ENCODE assay signal across 25 mouse cellular contexts in the genomic region with DNA sequence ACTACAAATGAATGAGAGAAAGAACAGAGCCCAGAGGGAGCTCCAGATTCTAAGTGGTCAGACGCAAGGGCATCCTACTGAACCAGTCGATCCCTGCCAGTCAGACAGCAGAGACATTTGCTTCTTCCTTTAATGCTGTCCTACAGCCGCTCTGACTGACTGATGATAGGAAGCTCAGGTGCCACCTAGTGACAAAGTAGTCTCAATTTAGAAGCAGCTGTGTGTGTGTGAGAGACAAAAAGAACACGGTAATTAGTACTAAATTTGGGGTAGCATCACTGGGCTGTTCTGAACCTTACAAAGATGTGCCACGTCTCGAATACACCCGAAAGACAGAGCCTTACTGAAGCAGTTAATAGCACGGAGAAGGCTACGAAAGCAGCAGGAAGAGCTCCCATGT. TPM values are rescaled to one million over a fixed set of nuclear protein-coding genes. Genes with fewer than 3 reads are reported as not detected.
A peak's percentile ranks its signal among the peaks of the same experiment; 100 is the strongest.
DNase-seq lines count a peak whose midpoint lies in the region; ATAC-seq and TF ChIP-seq lines count a peak whose summit lies in the region.
"Had no signal": no experiment of that assay in that cellular context is flagged by ENCODE, and none has a peak within 500 bp of the region (broad histone marks: within the 10 kb centered on the region; RNA-seq: fewer than 3 reads in every experiment).

No protein-coding gene starts in this region.

- no peaks in the 10 kb centered on the region for H3K9me3 ChIP-seq in stomach, postnatal 0 days (ENCODE audit: control insufficient read depth, low read length)
- H3K9me3 ChIP-seq: embryonic facial prominence, embryonic 13.5 days; forebrain, embryonic 12.5 days; heart, embryonic 10.5 days; hindbrain, embryonic 10.5 days; hindbrain, embryonic 15.5 days had no signal

- H3K79me2 ChIP-seq in heart, adult 2 months (replicated peaks; ENCODE audit: control insufficient read depth, insufficient read depth, low read length): no peaks in the 10 kb centered on the region

- WGBS in heart, adult 2 months: 78% methylated on average over 9 of the region's 9 CpGs
- 91% methylated on average over 9 of the region's 9 CpGs for WGBS in stomach, postnatal 0 days

- H3K36me3 ChIP-seq in heart, adult 2 months (ENCODE audit: control insufficient read depth, insufficient read depth, low read length): no peaks in the 10 kb centered on the region; the same call in 1 of the 2 replicates
- peaks cover 27% of the 10 kb centered on the region for H3K36me3 ChIP-seq in stomach, postnatal 0 days (ENCODE audit: control insufficient read depth, insufficient read depth, low read length)

- no peak overlapping the region for H3K4me3 ChIP-seq in heart, adult 2 months
- no peak overlapping the region for H3K4me3 ChIP-seq in left cerebral cortex, adult 2 months
- no peak overlapping the region for H3K4me3 ChIP-seq in stomach, postnatal 0 days (ENCODE audit: low read depth, low read length)
- H3K4me3 ChIP-seq: embryonic facial prominence, embryonic 13.5 days; forebrain, embryonic 12.5 days; gastrocnemius, adult 2 months; heart, embryonic 10.5 days; hindbrain, embryonic 10.5 days; hindbrain, embryonic 15.5 days had no signal

- no peaks in the 10 kb centered on the region for H3K27me3 ChIP-seq in heart, adult 2 months (ENCODE audit: control insufficient read depth, insufficient read depth, low read length)
- H3K27me3 ChIP-seq in stomach, postnatal 0 days (ENCODE audit: control insufficient read depth, insufficient read depth, low read length): no peaks in the 10 kb centered on the region
- H3K27me3 ChIP-seq: embryonic facial prominence, embryonic 13.5 days; forebrain, embryonic 12.5 days; hindbrain, embryonic 15.5 days; Patski had no signal

- DNase-seq in heart, adult 2 months: no peak
- no peak for DNase-seq in heart, adult 8-10 months (ENCODE audit: low spot score)
- DNase-seq in left cerebral cortex, adult 2 months (ENCODE audit: extremely low spot score in 1 of 2, low spot score in 2 of 2): no peak
- DNase-seq in left cerebral cortex, postnatal 36 days (ENCODE audit: low spot score in 2 of 2): no peak
- DNase-seq in right cerebral cortex, adult 18-20 months: peak; percentile 19
- DNase-seq in right cerebral cortex, postnatal 10 days (ENCODE audit: low spot score in 2 of 2): no peak
- no peak for DNase-seq in stomach, postnatal 0 days (ENCODE audit: low spot score)
- DNase-seq in c-Kit-positive CD71-positive TER-119-positive erythroid progenitor cells, embryonic 14.5 days (ENCODE audit: low spot score): no peak
- DNase-seq: adrenal gland, adult 2 months; adrenal gland, postnatal 25 days; cerebellum, adult 11 months; cerebellum, adult 8-10 months; cerebellum, postnatal 25 days; gastrocnemius, adult 2 months; gastrocnemius, postnatal 25 days had no signal

- H3K4me1 ChIP-seq in heart, adult 2 months (ENCODE audit: control insufficient read depth, insufficient read depth, low read length): no peaks in the 10 kb centered on the region
- H3K4me1 ChIP-seq in stomach, postnatal 0 days (replicated peaks; ENCODE audit: control insufficient read depth, insufficient read depth): no peaks in the 10 kb centered on the region
- H3K4me1 ChIP-seq: embryonic facial prominence, embryonic 13.5 days; forebrain, embryonic 12.5 days; heart, embryonic 10.5 days; hindbrain, embryonic 10.5 days; hindbrain, embryonic 15.5 days had no signal

- H3K9ac ChIP-seq in heart, adult 2 months (ENCODE audit: low read depth, low read length): no peak overlapping the region
- no peak overlapping the region for H3K9ac ChIP-seq in stomach, postnatal 0 days (ENCODE audit: low read length)
- H3K9ac ChIP-seq: embryonic facial prominence, embryonic 13.5 days; forebrain, embryonic 12.5 days; hindbrain, embryonic 15.5 days had no signal

- no peak for ATAC-seq in stomach, postnatal 0 days (ENCODE audit: low FRiP score, low TSS enrichment)
- ATAC-seq: inflammation-experienced regulatory T-cells, adult 6 months; Patski had no signal

- TF ChIP-seq CTCF in heart, adult 2 months (IDR thresholded peaks at IDR 0.05): peak; percentile 27
- peak; percentile 33 for TF ChIP-seq CTCF in left cerebral cortex, adult 2 months (IDR thresholded peaks at IDR 0.05)
- TF ChIP-seq CTCF in stomach, postnatal 0 days (IDR thresholded peaks at IDR 0.05; ENCODE audit: low read depth): peak; percentile 38; the same call in 1 of the 2 replicates

- TF ChIP-seq EP300 in heart, adult 2 months (IDR thresholded peaks at IDR 0.05; ENCODE audit: insufficient read depth, low read depth, low read length): no peak
- no peak for TF ChIP-seq EP300 in stomach, postnatal 0 days (optimal IDR thresholded peaks at IDR 0.05)

- no peak overlapping the region for H3K4me2 ChIP-seq in stomach, postnatal 0 days (replicated peaks; ENCODE audit: low read depth)
- H3K4me2 ChIP-seq: embryonic facial prominence, embryonic 13.5 days; forebrain, embryonic 12.5 days; hindbrain, embryonic 15.5 days had no signal

- no peak overlapping the region for H3K27ac ChIP-seq in heart, adult 2 months
- H3K27ac ChIP-seq in left cerebral cortex, adult 2 months: no peak overlapping the region
- no peak overlapping the region for H3K27ac ChIP-seq in stomach, postnatal 0 days (replicated peaks)
- H3K27ac ChIP-seq: embryonic facial prominence, embryonic 13.5 days; forebrain, embryonic 12.5 days; gastrocnemius, adult 2 months; heart, embryonic 10.5 days; hindbrain, embryonic 10.5 days; hindbrain, embryonic 15.5 days had no signal

- TF ChIP-seq POLR2A in heart, adult 2 months (IDR thresholded peaks at IDR 0.05; ENCODE audit: insufficient read depth, low read depth, low read length): no peak

- intact Hi-C loops in heart, adult 2 months (cut with DNase I): loop anchor here (5.0 kb wide), 1 partner anchor 195 kb away; no protein-coding TSS in a partner anchor
- intact Hi-C loops in left cerebral cortex, adult 2 months (cut with DNase I): loop anchor here (10.0 kb wide), 2 partner anchors 1283 to 1323 kb away; no protein-coding TSS in a partner anchor
- intact Hi-C loops in left cerebral cortex, postnatal 36 days (cut with DNase I): no loop called here

RNA-seq across cellular contexts. Expression of a gene that starts 21.6 kb away (rescaled TPM):
- 10 to 100 TPM; 51.6 to 56.3 TPM for total RNA-seq in heart, adult 2 months (2021)
- polyA plus RNA-seq in heart, adult 2 months (2012; rRNA removed): 32.0 and 57.6 TPM in 2 replicates
- 10 to 100 TPM; 55.4 to 70.1 (median 62.1) TPM for total RNA-seq in heart, adult 8-10 months (2022)
- 10 to 100 TPM; 32.2 to 32.4 TPM for total RNA-seq in left cerebral cortex, adult 2 months (2021)
- total RNA-seq in left cerebral cortex, postnatal 36 days (2021): 10 to 100 TPM; 29.5 to 36.3 TPM
- 37.8 and 42.9 TPM in 2 replicates for polyA plus RNA-seq in stomach, postnatal 0 days (2015; fragmentation: Nextera tagmentation; extraction: Ambion mirVana)

RNA-seq across cellular contexts. Expression of a gene that starts 21.8 kb away (rescaled TPM):
- 10 to 100 TPM; 23.8 to 25.4 TPM for total RNA-seq in heart, adult 2 months (2021)
- polyA plus RNA-seq in heart, adult 2 months (2012; rRNA removed): 7.6 and 15.1 TPM in 2 replicates
- total RNA-seq in heart, adult 8-10 months (2022): 10 to 100 TPM; 24.8 to 30.0 (median 25.8) TPM
- total RNA-seq in left cerebral cortex, adult 2 months (2021): 10 to 100 TPM; 54.1 to 58.4 TPM
- 10 to 100 TPM; 62.4 to 63.4 TPM for total RNA-seq in left cerebral cortex, postnatal 36 days (2021)
- 94.3 and 106 TPM in 2 replicates for polyA plus RNA-seq in stomach, postnatal 0 days (2015; fragmentation: Nextera tagmentation; extraction: Ambion mirVana)

RNA-seq across cellular contexts. Expression of a gene that starts 52.1 kb away (rescaled TPM):
- total RNA-seq in heart, adult 2 months (2021): 10 to 100 TPM; 26.7 to 27.3 TPM
- 16.9 and 26.7 TPM in 2 replicates for polyA plus RNA-seq in heart, adult 2 months (2012; rRNA removed)
- 10 to 100 TPM; 28.6 to 31.8 (median 30.4) TPM for total RNA-seq in heart, adult 8-10 months (2022)
- total RNA-seq in left cerebral cortex, adult 2 months (2021): 100 to 1,000 TPM in 1 of 2 experiments, 10 to 100 TPM in 1; 92.9 to 101 TPM
- total RNA-seq in left cerebral cortex, postnatal 36 days (2021): 100 to 1,000 TPM in 1 of 2 experiments, 10 to 100 TPM in 1; 94.4 to 105 TPM
- 18.0 and 19.6 TPM in 2 replicates for polyA plus RNA-seq in stomach, postnatal 0 days (2015; fragmentation: Nextera tagmentation; extraction: Ambion mirVana)

RNA-seq across cellular contexts. Expression of a gene that starts 52.2 kb away (rescaled TPM):
- total RNA-seq in heart, adult 2 months (2021): 1 to 10 TPM; 8.5 to 9.0 TPM
- polyA plus RNA-seq in heart, adult 2 months (2012; rRNA removed): 10.0 and 14.5 TPM in 2 replicates
- 10 to 100 TPM in 3 of 4 experiments, 1 to 10 TPM in 1; 9.1 to 10.6 (median 10.3) TPM for total RNA-seq in heart, adult 8-10 months (2022)
- total RNA-seq in left cerebral cortex, adult 2 months (2021): 10 to 100 TPM; 16.1 to 18.1 TPM
- 10 to 100 TPM; 18.6 to 21.5 TPM for total RNA-seq in left cerebral cortex, postnatal 36 days (2021)
- 6.8 and 7.5 TPM in 2 replicates for polyA plus RNA-seq in stomach, postnatal 0 days (2015; fragmentation: Nextera tagmentation; extraction: Ambion mirVana)

RNA-seq across cellular contexts. Expression of a gene that starts 54.8 kb away (rescaled TPM):
- total RNA-seq in heart, adult 2 months (2021): not detected
- not detected in 2 replicates for polyA plus RNA-seq in heart, adult 2 months (2012; rRNA removed)
- not detected for total RNA-seq in heart, adult 8-10 months (2022)
- total RNA-seq in left cerebral cortex, adult 2 months (2021): not detected
- total RNA-seq in left cerebral cortex, postnatal 36 days (2021): not detected
- polyA plus RNA-seq in stomach, postnatal 0 days (2015; fragmentation: Nextera tagmentation; extraction: Ambion mirVana): 3.8 and 3.9 TPM in 2 replicates
- total RNA-seq: adrenal gland, adult 2 months; adrenal gland, postnatal 25 days; gastrocnemius, adult 2 months; gastrocnemius, postnatal 25 days; heart, postnatal 25 days had no signal
- polyA plus RNA-seq: adrenal gland, adult 2 months; C2C12; embryonic facial prominence, embryonic 13.5 days; forebrain, embryonic 12.5 days; heart, embryonic 10.5 days; heart, embryonic 14.5 days; Patski had no signal
